In genomic region chr2:156547123-156547891, GRCm38 (mm10) we compare ENCODE assay signal across 8 mouse cellular contexts. TPM values are rescaled to one million over a fixed set of nuclear protein-coding genes. Genes with fewer than 3 reads are reported as not detected.
A peak's percentile ranks its signal among the peaks of the same experiment; 100 is the strongest.
DNase-seq lines count a peak whose midpoint lies in the region; ATAC-seq and TF ChIP-seq lines count a peak whose summit lies in the region.

TSS of gene Aar2 (plus strand) at chr2:156547584.

- H3K27ac ChIP-seq in heart, embryonic 11.5 days (ENCODE audit: low read depth, low read length), result peak within 1 kb of the TSS; percentile 76
- H3K27ac ChIP-seq in kidney, embryonic 16.5 days (ENCODE audit: low read length), result peak within 1 kb of the TSS; percentile 79; the same call in 1 of the 2 replicates
- H3K27ac ChIP-seq in liver, embryonic 11.5 days (ENCODE audit: low read depth, low read length), result 0 out of 2 replicates have a peak within 1 kb of the TSS, but pooled peaks have one; percentile 1
- H3K27ac ChIP-seq in stomach, embryonic 15.5 days, result peak within 1 kb of the TSS; percentile 82

- peak within 1 kb of the TSS; percentile 77 for H3K4me3 ChIP-seq in C2C12 (ENCODE audit: insufficient read depth, poor library complexity, severe bottlenecking)
- H3K4me3 ChIP-seq in erythroblast, embryonic 14.5 days (replicated peaks), result peak within 1 kb of the TSS; percentile 73
- H3K4me3 ChIP-seq in heart, embryonic 11.5 days (ENCODE audit: low read depth, low read length), result peak within 1 kb of the TSS; percentile 94
- peak within 1 kb of the TSS; percentile 90 for H3K4me3 ChIP-seq in kidney, embryonic 16.5 days (ENCODE audit: low read length)
- H3K4me3 ChIP-seq in liver, embryonic 11.5 days (ENCODE audit: low read depth, low read length), result peak within 1 kb of the TSS; percentile 62
- peak within 1 kb of the TSS; percentile 81 for H3K4me3 ChIP-seq in stomach, embryonic 15.5 days (replicated peaks)

- peaks cover 22% of the 10 kb centered on the region for H3K79me3 ChIP-seq in C2C12 (ENCODE audit: low read depth)

- H3K36me3 ChIP-seq in C2C12 (ENCODE audit: control insufficient read depth, insufficient read depth), result peaks cover 20% of the 10 kb centered on the region
- H3K36me3 ChIP-seq in erythroblast, embryonic 14.5 days (ENCODE audit: control insufficient read depth), result peaks cover 21% of the 10 kb centered on the region
- peaks cover 4% of the 10 kb centered on the region; the same call in 1 of the 2 replicates for H3K36me3 ChIP-seq in heart, embryonic 11.5 days (ENCODE audit: control insufficient read depth, insufficient read depth, low read length)
- peaks cover 12% of the 10 kb centered on the region for H3K36me3 ChIP-seq in kidney, embryonic 16.5 days (ENCODE audit: insufficient read depth, low read length)
- peaks cover 7% of the 10 kb centered on the region for H3K36me3 ChIP-seq in liver, embryonic 11.5 days (ENCODE audit: control insufficient read depth, insufficient read depth, low read length)
- peaks cover 11% of the 10 kb centered on the region for H3K36me3 ChIP-seq in stomach, embryonic 15.5 days

- H3K79me2 ChIP-seq in C2C12 (ENCODE audit: control insufficient read depth, insufficient read depth), result peaks cover 50% of the 10 kb centered on the region

- ATAC-seq in heart, embryonic 11.5 days (replicated peaks; ENCODE audit: insufficient number of reproducible peaks, low FRiP score, low TSS enrichment), result no peak
- peak; percentile 69; the same call in 1 of the 2 replicates for ATAC-seq in kidney, embryonic 16.5 days (ENCODE audit: low FRiP score, low TSS enrichment)
- ATAC-seq in liver, embryonic 11.5 days (replicated peaks; ENCODE audit: low FRiP score), result peak; percentile 58; the same call in 1 of the 2 replicates
- peak; percentile 39; the same call in 1 of the 2 replicates for ATAC-seq in stomach, embryonic 15.5 days (ENCODE audit: insufficient read depth, low FRiP score, low read depth)

- WGBS in heart, embryonic 11.5 days (ENCODE audit: insufficient replicate concordance), result 5% methylated on average over 39 of the region's 39 CpGs
- 5% methylated on average over 39 of the region's 39 CpGs for WGBS in kidney, embryonic 16.5 days
- WGBS in liver, embryonic 11.5 days, result 5% methylated on average over 39 of the region's 39 CpGs
- WGBS in stomach, embryonic 15.5 days, result 5% methylated on average over 39 of the region's 39 CpGs

- TF ChIP-seq POLR2A in brain, embryonic 14.5 days (IDR thresholded peaks at IDR 0.05; ENCODE audit: borderline replicate concordance, extremely low read depth, insufficient read depth, insufficient read length, poor library complexity, severe bottlenecking), result peak; percentile 36; the same call in 1 of the 2 replicates

- peak within 1 kb of the TSS; percentile 89 for H3K4me2 ChIP-seq in heart, embryonic 11.5 days
- peak within 1 kb of the TSS; percentile 77 for H3K4me2 ChIP-seq in kidney, embryonic 16.5 days (replicated peaks; ENCODE audit: low read depth, low read length)
- H3K4me2 ChIP-seq in liver, embryonic 11.5 days, result peak within 1 kb of the TSS; percentile 77
- peak within 1 kb of the TSS; percentile 78 for H3K4me2 ChIP-seq in stomach, embryonic 15.5 days

- peak within 1 kb of the TSS; percentile 94 for H3K9ac ChIP-seq in heart, embryonic 11.5 days (ENCODE audit: low read depth, low read length)
- peak within 1 kb of the TSS; percentile 94 for H3K9ac ChIP-seq in kidney, embryonic 16.5 days (replicated peaks; ENCODE audit: low read length)
- peak within 1 kb of the TSS; percentile 78 for H3K9ac ChIP-seq in liver, embryonic 11.5 days (ENCODE audit: low read depth, low read length)
- peak within 1 kb of the TSS; percentile 81 for H3K9ac ChIP-seq in stomach, embryonic 15.5 days

- peaks cover 17% of the 10 kb centered on the region for H3K4me1 ChIP-seq in erythroblast, embryonic 14.5 days (ENCODE audit: control insufficient read depth)
- H3K4me1 ChIP-seq in heart, embryonic 11.5 days (ENCODE audit: control insufficient read depth, insufficient read depth, low read length), result peaks cover 3% of the 10 kb centered on the region; the same call in 1 of the 2 replicates
- peaks cover 7% of the 10 kb centered on the region for H3K4me1 ChIP-seq in kidney, embryonic 16.5 days (ENCODE audit: insufficient read depth, low read length)
- H3K4me1 ChIP-seq in liver, embryonic 11.5 days (replicated peaks; ENCODE audit: control insufficient read depth, insufficient read depth, low read length), result no peaks in the 10 kb centered on the region
- 0 out of 2 replicates have a peak, but pooled peaks cover 5% of the 10 kb centered on the region for H3K4me1 ChIP-seq in stomach, embryonic 15.5 days

- H3K9me3 ChIP-seq in erythroblast, embryonic 14.5 days (ENCODE audit: control insufficient read depth, low read length), result no peaks in the 10 kb centered on the region
- H3K9me3 ChIP-seq in heart, embryonic 11.5 days (replicated peaks; ENCODE audit: control insufficient read depth, low read length), result no peaks in the 10 kb centered on the region
- no peaks in the 10 kb centered on the region for H3K9me3 ChIP-seq in kidney, embryonic 16.5 days (ENCODE audit: low read length)
- no peaks in the 10 kb centered on the region for H3K9me3 ChIP-seq in liver, embryonic 11.5 days (ENCODE audit: control insufficient read depth, low read length)
- no peaks in the 10 kb centered on the region for H3K9me3 ChIP-seq in stomach, embryonic 15.5 days

- H3K27me3 ChIP-seq in C2C12 (ENCODE audit: control insufficient read depth, insufficient read depth, insufficient read length), result no peaks in the 10 kb centered on the region
- peaks cover 2% of the 10 kb centered on the region; the same call in 1 of the 2 replicates for H3K27me3 ChIP-seq in erythroblast, embryonic 14.5 days (ENCODE audit: control insufficient read depth)
- H3K27me3 ChIP-seq in heart, embryonic 11.5 days (ENCODE audit: control insufficient read depth, insufficient read depth, low read length), result no peaks in the 10 kb centered on the region
- H3K27me3 ChIP-seq in kidney, embryonic 16.5 days (ENCODE audit: insufficient read depth, low read length), result no peaks in the 10 kb centered on the region
- H3K27me3 ChIP-seq in liver, embryonic 11.5 days (replicated peaks; ENCODE audit: control insufficient read depth, insufficient read depth, low read length), result no peaks in the 10 kb centered on the region
- H3K27me3 ChIP-seq in stomach, embryonic 15.5 days (replicated peaks), result no peaks in the 10 kb centered on the region

- DNase-seq in brain, embryonic 14.5 days (ENCODE audit: low read depth), result peak; percentile 90
- DNase-seq in liver, embryonic 11.5 days (ENCODE audit: low spot score), result peak; percentile 83
- peak; percentile 93 for DNase-seq in naive thymus-derived CD4-positive, alpha-beta T cell, adult 2 months (ENCODE audit: low read depth)

- TF ChIP-seq CTCF in C2C12 (IDR thresholded peaks at IDR 0.05; ENCODE audit: control insufficient read depth, insufficient read depth, insufficient read length), result no peak
- TF ChIP-seq CTCF in brain, embryonic 14.5 days (IDR thresholded peaks at IDR 0.05; ENCODE audit: borderline replicate concordance, extremely low read depth, insufficient read depth, insufficient read length), result no peak

- peak within 1 kb of the TSS; percentile 78 for H3ac ChIP-seq in C2C12 (ENCODE audit: control insufficient read depth, insufficient read length, low read depth)

TF ChIP-seq in C2C12, 6 proteins besides CTCF, POLR2A, EP300 and RAD21:
- no peak for TF ChIP-seq USF1 (IDR thresholded peaks at IDR 0.05; ENCODE audit: low read depth)
- TF ChIP-seq MAX (IDR thresholded peaks at IDR 0.05), result peak; percentile 56
- no peak for TF ChIP-seq CEBPB (IDR thresholded peaks at IDR 0.05; ENCODE audit: low read depth)
- TF ChIP-seq MYOG (IDR thresholded peaks at IDR 0.05; ENCODE audit: control insufficient read depth, extremely low read depth, insufficient read length), result no peak

RNA-seq across cellular contexts. Expression of gene Aar2, which starts in this region (rescaled TPM):
- polyA plus RNA-seq in C2C12 (2012; fragmentation: generic; extraction: Trizol), result 20.5 TPM
- polyA plus RNA-seq in brain, embryonic 14.5 days (2012; rRNA removed), result 36.4 and 37.8 TPM in 2 replicates
- 0.68 and 1.2 TPM in 2 replicates for polyA plus RNA-seq in erythroblast, embryonic 14.5 days (2012)
- 26.5 and 27.0 TPM in 2 replicates for polyA plus RNA-seq in heart, embryonic 11.5 days (2014; fragmentation: Nextera tagmentation; extraction: Ambion mirVana)
- polyA plus RNA-seq in kidney, embryonic 16.5 days (2015; fragmentation: Nextera tagmentation; extraction: Ambion mirVana), result 40.4 and 41.3 TPM in 2 replicates
- 32.2 and 33.6 TPM in 2 replicates for polyA plus RNA-seq in liver, embryonic 11.5 days (2014; fragmentation: Nextera tagmentation; extraction: Ambion mirVana)
- 28.0 and 30.5 TPM in 2 replicates for polyA plus RNA-seq in stomach, embryonic 15.5 days (2015; fragmentation: Nextera tagmentation; extraction: Ambion mirVana)

Comparison
In these comparisons a context has a peak if more than half of its experiments do, and no peak if none do; other contexts are left out.
1. H3K27ac ChIP-seq: peak in every context shown above with its lines; median percentile 82 in stomach, embryonic 15.5 days; 79 in kidney, embryonic 16.5 days; 76 in heart, embryonic 11.5 days; 1 in liver, embryonic 11.5 days.